Mouse (Mus musculus): ENCODE data around the gene Cyth1.

The Cyth1 gene

DNA sequence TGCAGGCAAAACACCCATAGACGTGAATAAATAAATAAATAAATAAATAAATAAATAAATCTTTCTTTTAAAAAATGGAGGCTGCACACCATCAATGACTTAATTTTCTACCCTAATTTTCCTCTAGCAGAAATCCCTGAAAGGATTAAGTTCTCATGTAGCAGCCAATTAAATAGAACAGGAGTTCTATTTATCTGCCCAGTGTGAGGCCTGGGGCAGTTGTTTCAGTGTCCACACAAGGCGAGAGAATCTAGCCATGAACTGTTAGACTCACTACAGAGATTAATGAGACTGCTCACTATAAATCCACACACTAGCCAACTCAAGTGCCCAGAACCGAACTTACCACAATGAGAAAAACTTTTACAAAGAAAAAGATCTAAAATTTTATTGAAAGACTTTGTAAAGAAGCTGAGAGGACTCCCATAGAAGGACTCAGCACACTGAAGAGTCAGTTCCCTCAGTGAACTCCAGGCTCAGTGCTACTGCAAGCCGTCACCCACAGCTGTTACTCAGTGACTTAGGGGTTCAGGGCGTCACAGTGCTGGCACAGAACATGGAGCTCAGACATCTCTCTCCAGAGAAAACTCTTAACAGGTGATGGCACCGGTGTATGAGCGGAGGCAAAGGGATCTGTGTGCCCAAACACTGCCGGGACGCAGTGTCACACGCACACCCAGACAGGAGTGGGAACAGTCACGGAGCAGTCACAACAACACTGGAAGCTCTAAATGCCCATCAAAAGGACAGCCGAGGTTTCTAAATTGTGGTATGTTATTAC is 23.1 kb downstream of the Cyth1 start:
- no peak for DNase-seq (ENCODE audit: low read depth, low spot score)

GRCm38 (mm10) chr11:118223416-118224067 is 24.9 kb downstream of the Cyth1 start:
- DNase-seq (ENCODE audit: low read depth, low spot score): no peak

DNA sequence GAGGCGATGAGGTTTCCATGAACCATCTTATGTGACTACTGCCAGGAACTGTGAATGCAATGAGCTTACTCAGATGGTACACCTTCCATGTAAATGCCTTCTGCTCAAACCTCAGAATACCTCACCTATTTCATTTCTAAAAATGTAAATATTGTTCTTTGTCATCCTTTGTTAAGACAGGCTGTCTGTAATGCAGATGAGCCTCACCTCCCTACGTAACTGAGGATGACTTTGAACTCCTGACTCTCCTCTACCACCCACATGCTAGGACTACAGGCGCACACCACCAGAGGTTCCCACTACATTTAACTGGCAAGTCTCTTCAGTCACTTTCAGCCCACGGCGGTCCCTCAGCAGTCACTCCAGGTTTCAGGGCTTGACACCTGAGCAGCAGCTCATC is 25.5 kb downstream of the Cyth1 start:
- DNase-seq (ENCODE audit: low read depth, low spot score): no peak

DNA sequence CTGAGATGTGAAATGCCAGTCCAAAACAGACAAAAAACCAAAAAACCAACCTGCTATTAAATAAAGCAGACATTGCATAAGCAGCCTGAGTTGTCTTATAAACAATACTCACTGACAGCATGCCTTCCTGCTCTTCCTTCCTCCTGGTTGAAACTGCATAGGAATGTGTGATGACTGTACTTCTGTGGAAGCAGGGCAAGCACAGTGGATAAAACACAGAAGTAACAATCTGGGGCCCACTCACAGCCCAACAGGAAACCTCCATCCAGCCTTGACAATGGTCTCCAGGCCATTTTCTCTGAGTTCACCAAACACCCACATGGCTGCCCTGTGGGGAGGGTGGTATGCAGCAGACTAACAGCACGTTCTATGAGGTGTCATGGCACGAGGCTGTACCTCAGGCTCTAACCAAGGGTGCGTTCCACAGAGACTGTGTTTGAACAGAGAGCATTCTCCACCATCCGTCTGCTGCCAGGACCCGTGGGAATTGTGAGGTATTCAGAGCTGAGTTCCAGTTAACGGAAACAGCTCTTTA is 26.0 kb downstream of the Cyth1 start:
- no peak for DNase-seq (ENCODE audit: low read depth, low spot score)

DNA sequence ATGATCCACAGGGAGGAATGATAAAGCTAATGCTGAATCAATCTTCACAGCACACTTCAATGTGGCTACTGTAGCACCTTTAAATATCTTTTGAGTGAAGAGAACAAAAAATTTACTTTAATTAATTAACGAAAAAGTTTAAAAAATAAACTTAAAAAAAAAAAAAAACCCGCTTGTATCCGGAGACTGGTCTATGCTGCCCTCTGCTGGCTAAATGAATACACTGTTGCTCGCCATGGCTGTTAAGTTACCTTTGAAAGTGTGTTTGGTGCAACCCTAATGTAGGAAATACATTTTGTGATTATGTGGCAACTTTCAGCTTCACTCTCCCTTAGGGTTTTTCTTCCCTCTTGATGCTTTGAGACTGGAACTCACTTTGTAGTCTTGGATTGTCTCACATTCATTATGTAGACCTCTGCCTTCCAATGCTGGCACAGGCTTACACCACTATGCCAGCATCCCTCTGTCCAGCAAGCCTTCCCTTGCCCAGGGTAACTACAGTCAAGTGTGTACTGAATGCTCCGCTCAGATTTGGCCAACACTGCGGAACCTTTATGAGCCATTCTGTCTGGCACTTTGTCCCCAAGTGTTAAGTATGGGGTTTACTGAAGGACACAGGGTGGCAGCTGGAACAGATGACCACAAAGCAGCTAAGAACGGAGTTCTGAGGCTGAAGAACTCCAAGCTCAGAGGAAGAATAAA is 27.7 kb downstream of the Cyth1 start:
- no peak for DNase-seq (ENCODE audit: low read depth, low spot score)

DNA sequence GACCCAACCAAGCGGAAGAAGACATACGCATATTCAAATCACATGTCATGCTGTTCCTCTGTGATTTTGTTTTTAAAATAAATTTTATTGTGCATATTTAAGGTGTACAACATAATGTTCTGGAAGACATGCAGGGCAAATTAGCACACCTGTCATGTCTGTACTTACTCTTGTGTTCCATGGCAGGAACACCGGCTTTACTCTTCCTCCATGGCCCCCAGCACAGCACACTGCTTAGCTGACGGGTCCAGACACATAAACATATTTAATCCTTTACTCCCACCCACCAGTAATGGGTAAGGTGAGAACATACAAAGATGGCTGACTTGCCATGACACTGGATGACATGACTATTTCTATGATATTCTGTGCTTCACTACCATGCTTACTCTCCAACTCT is 29.3 kb downstream of the Cyth1 start:
- no peak for DNase-seq (ENCODE audit: low read depth, low spot score)

DNA sequence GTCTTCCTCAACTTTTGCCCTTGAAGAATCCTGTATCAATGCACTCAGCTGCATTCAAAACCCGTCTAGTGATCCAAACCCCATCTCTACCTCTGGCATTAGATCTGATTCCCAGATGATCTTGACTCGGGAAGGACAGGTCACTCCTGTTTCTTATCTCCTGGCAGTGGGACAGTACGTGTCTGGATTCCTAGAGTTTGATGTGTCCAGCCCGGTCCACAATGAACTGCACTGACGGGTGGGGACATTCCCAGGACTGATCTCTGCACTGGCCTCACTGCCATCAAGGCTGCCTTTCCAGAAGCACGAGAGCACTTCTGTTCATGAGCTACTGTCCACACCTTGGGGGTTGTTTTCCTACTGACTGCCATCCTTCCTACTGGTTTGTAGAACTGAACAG is 31.9 kb downstream of the Cyth1 start:
- no peak for DNase-seq (ENCODE audit: low read depth, low spot score)

GRCm38 (mm10) chr11:118215928-118216458 is 32.4 kb downstream of the Cyth1 start:
- DNase-seq (ENCODE audit: low read depth, low spot score): no peak

DNA sequence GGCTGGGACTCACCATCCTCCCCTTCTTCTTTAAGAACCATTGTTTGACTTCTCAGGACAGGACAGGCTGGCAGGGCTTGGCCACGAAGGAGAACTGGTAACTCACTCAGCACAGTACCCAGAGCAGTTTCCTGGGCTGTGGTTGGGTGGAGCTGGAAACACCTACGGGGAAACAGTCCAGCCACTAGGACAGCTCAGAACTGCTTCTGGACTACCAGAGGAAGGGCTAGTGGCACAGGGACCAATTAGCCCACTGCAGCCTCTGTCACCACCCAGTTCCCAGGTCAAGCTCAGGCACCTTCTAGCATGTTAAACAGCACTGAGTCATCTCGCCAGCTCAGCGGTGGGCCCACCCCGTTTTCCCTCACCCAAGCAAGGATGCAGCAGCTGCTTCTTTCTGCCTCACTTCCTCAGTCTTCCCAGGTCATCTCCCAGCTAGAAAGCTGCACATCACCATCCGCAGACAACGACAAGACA is 35.7 kb downstream of the Cyth1 start:
- DNase-seq (ENCODE audit: low read depth, low spot score): no peak

GRCm38 (mm10) chr11:118211749-118212635 is 36.4 kb downstream of the Cyth1 start:
- no peak for DNase-seq (ENCODE audit: low read depth, low spot score)

GRCm38 (mm10) chr11:118210962-118211361 is 37.4 kb downstream of the Cyth1 start:
- DNase-seq (ENCODE audit: low read depth, low spot score): no peak

- DNase-seq (ENCODE audit: low read depth, low spot score): no peak
Observed at GRCm38 (mm10) chr11:118210116-118210515, 38.3 kb downstream of the Cyth1 start.

GRCm38 (mm10) chr11:118209376-118209775 is 39.0 kb downstream of the Cyth1 start:
- no peak for DNase-seq (ENCODE audit: low read depth, low spot score)

GRCm38 (mm10) chr11:118208672-118209272 is 39.6 kb downstream of the Cyth1 start:
- DNase-seq (ENCODE audit: low read depth, low spot score): no peak

DNA sequence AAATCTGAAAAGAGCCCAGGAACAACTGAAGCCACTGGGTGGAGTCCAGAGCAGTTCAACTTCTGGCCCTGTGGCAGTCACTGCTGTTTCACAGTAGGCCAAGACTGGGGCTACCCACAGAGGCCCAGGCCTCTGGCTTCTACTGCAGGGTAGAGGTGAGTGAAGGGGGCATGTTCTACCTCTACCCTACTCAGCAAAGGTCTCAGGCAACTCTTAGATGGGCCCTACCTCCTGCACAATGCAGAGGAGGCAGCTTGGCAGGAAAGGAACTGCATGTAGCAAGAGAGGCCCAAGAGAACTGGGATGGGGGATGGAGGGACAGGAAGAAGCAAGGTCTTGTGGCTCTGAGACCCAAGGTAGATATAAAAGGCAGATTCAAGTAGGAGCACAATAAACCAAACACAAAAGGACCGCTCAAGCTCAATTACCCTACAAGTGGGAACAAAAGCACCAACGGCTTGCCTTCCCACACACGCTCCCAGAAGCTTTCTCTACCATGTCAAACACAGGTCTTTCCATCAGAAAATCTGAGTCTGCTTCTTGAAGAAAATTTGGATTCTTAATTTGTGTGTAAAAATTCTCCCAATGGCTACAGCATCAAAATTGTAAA is 40.9 kb downstream of the Cyth1 start:
- no peak for DNase-seq (ENCODE audit: low read depth, low spot score)

- DNase-seq (ENCODE audit: low read depth, low spot score): no peak
Observed at GRCm38 (mm10) chr11:118206267-118206666, 42.1 kb downstream of the Cyth1 start.

GRCm38 (mm10) chr11:118203469-118203868 is 44.9 kb downstream of the Cyth1 start:
- no peak for DNase-seq (ENCODE audit: low read depth, low spot score)

- DNase-seq (ENCODE audit: low read depth, low spot score): no peak
Observed at GRCm38 (mm10) chr11:118202410-118203233, 45.8 kb downstream of the Cyth1 start.

DNA sequence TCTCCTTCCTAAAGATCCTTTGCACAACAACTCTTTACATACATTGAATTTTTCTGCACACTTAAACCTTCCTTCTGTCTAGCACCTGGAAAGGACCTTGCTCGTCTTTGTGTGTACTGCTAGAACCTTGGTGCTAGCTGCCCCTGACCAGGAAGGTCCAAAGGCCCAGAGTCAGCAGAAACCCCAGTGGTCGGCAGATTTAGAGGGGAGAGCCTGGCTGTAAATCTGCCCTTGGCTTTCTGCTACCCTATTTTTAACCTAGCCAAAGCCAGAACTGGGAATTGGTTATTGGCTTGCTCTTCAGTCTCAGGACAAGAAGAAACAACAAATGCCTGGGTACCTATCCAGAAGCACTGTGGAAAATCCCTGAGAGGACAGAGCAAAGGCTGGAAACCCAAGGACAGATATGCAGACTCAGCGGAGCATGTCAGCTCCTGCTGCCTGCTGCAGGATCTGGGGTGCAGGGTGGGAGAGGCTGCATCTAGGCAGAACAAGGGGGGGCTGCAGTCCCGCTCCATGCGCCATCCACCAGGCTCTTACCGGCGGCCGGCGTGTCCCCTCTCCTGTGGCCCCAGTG is 46.5 kb downstream of the Cyth1 start:
- no peak for DNase-seq (ENCODE audit: low read depth, low spot score)

Measured in retina, adult 2 months (tissue).